Mouse (Mus musculus) lung, postnatal 0 days (tissue): ENCODE results near the gene Olfr624.

Experiments
- CTCF ChIP-seq: IDR thresholded peaks from 2 replicates; pipeline ENCODE4 v1.5.1; 2016; ENCODE audit warnings: antibody characterized with exemption, mild to moderate bottlenecking
- EP300 ChIP-seq: IDR thresholded peaks from 2 replicates; pipeline ENCODE4 v1.6.1; 2016; ENCODE audit warnings: antibody characterized with exemption, mild to moderate bottlenecking, control low read depth

- no peak for TF ChIP-seq CTCF
- TF ChIP-seq EP300 = no peak
Observed at GRCm38 (mm10) chr7:103636795-103637194, 34.2 kb downstream of the Olfr624 start.
